Mouse (Mus musculus): ENCODE measurements around the gene Plg.

DNA sequence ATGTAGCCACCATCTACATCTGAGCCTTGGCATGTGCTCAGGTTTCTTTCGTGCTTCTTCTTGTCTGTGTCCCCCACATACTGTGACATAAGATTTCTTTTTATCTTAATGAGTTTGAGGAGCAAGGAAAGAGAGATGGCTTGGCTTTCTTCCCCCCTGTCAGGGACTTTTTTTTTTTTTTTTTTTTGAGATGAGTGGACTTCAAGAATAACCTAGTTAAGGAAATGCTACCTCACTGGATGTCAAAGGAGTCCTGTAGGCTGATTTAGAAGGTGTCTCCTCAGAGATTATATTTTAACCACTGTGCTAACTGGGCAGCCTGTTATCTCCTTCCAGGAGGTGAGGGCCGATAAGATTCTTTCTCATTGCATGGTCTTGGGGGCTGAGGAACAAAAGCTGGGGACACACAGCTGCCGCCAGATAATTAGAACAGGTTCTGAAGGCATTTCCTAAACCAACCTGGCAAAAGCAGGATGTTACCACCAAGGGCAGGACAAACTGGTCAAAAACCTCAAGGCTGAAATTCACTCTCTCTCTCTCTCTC lies 4.7 kb upstream of the Plg start:
- no peak for TF ChIP-seq CTCF (conservative IDR thresholded peaks at IDR 0.05; ENCODE audit: low read length)
- TF ChIP-seq POU5F1 (IDR thresholded peaks at IDR 0.05; ENCODE audit: borderline replicate concordance, low read length): no peak
- TF ChIP-seq NANOG (IDR thresholded peaks at IDR 0.05; ENCODE audit: borderline replicate concordance, low read length): no peak

All from E14TG2a.4 (cell line).